Mouse (Mus musculus) right cerebral cortex, postnatal 36 days (tissue): Measurements from ENCODE around the gene Ifngr2.

ENCODE experiments used
- DNase-seq, 2 experiments: peaks; one replicate each; pipeline ENCODE4 v3.0.0; 2022; ENCODE audit warnings: low spot score in 2 of 2, mixed read lengths in 1 of 2

Ifngr2 gene

DNA sequence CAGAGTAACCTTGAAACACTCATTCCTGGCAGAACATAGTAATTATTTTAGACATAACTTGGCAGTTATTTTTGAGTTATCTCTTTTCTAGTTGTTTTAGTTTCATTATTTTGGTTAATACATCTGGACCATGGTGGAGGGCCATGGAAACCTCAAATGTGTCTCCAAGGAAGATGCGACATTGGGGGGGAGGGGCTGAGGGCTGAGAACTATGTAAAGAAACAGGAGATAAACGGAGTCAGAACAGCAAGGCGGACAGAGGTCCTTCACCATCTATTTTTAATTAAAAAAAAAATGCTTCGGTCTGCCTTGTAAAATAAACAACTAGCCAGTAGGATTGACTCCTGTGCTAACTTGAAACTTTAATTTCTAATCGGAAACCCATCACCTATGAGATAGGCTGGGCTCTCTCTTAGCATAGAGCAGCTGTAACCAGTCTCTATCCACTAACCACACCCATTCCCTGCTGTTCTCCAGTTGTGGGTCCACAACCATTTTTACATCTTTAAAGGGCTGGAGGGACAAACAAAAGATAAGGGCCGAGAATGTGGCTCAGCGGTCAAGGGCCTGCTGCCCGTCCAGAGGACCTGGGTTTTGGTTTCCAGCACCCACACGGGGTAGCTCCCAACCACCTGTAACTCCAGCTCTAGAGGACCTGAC is 18.6 kb downstream of the Ifngr2 start:
- DNase-seq: no peak

DNA sequence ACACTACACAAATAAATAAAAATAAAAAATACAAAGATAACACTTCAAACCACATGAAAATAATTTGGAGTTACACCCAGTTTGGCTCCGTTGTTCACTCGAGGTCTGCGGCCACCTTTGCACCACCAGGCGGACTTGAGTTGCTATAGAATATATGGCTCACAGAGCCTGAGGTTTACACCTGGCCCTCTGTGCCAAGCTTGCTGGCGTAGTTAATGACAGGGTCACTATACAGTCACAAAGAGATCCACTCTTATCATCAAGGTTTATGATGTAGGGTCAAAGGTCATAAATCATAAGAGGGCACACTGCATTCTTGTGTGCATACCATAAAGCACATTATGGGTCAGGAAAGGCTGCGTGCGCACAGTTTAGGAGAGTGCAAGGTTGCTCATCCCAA is 19.1 kb downstream of the Ifngr2 start:
- no peak for DNase-seq

DNA sequence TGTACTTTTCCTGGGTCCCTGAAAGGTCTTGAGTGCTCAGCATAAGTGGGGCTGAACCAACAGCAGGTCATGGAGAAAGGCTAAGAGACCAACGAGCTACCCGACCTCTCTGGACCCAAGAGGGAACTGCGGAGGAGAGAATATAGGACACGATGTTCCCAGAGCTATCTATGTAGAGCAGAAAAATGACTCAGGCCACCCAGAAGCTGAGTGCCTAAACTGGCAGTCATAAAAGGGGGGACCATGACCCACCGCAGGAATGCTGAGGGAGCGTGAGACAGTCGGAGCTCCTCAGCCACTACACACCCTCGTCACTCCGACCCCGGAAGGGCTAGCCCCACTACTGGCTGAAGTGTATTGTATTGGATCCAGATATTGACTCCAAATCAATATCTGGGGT is 22.1 kb downstream of the Ifngr2 start:
- no peak for DNase-seq

DNA sequence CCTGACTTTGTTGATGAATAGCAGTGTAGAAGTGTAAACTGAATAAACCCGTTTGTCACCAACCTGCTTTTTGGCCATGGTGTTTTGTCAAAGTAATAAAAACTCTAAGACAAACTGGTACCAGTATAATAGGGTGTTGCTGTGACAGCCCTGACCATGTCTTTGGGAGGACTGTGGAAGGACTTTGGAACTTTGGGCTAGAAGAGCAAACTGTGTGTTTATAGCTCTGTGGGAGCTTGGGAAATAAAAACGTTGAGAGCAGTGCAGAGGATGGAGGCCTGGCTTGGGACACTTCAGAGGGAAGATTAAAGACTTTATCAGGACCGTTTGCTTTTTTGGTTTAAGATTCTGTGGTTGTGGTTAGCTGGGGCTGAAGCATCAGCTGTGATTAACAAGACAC is 24.2 kb downstream of the Ifngr2 start:
- DNase-seq: no peak

DNA sequence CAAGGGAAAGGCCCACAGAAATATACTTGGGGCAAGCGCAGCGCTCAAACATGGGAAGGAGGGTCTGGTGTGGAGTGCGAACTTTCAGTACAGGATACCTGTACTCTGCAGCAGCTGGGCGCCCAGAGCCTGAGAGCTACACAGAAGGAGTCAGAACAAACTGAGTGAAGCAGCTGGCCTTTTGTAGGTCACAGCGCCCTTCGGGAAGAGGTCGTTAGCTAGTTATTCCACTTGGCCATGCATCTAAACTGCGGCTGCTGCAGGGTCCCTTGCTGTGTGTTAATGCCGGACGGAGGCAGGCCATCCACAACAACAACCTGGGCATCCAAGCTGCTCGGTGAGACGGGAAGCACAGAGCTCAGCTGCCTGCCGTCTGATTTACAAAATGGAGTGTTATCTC is 28.3 kb downstream of the Ifngr2 start:
- no peak for DNase-seq

DNA sequence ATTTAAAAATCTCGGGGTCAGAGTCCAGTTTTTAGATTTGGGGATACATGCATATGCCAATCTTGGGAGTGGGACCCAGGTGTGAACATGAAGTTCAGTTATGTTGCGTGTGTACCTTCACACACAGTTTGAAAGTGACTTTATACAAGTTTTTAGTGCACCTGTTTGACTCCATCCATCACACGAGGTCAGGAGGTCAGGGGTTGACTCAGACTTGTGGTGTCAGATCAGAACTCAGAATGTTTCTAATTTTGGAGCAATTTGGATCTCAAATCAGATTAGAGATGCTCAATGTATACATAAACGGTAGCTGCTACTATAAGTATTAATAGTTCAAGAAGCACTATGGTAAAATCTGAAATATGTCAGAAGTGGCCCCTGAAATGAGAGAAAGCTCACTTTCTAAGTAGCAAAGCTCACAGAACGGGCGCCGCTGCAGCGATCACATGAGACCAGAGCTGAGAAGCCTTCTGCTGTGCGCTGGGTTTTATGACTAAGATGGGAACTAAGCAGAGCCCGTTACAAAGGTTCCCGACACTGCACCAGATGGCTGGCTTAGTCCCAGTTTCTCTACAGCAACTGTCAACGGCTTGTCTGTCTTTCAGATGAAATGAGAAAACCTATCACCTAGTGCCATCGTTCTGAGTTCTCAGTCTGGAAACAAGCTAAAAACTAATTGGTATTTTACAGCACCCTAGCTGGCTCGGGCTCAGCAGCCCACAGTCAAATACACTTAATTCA is 32.3 kb downstream of the Ifngr2 start:
- no peak for DNase-seq

DNA sequence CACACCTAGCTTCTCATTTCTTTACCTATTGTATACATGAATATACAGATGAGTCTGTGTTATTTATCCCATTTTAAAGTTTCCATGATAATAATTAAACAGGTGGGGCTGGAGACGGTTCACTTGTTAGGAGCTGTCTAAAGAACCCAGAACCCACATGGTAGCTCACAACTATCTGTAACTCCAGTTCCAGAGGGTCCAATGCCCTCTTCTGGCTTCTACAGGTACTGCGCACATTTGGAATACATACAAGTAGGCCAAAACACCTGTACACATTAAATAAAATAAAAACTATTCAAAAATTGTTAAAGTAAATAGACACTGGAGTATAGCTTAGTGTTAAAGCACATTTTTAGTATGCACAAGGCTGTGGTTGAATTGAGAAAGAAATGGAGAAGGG is 35.4 kb downstream of the Ifngr2 start:
- no peak for DNase-seq

DNA sequence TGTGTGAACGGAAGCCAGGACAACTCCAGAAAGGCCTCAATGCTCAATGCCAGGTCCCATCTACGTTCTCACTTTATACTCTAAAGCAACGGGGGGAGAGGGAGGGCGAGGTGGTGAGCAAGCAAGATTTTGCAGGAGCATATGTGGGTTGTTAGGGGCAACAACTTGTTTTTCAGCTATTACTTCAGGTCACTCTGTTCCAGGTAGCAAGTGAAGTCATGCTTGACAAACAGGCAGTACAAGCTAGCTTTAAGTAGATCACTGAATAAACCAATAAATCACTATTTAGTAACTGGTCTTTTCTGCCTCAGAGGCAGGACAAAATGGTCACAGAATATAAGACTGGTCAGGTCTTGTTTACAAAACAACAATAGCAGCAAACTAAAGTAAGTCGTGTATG is 38.7 kb downstream of the Ifngr2 start:
- DNase-seq: no peak

DNA sequence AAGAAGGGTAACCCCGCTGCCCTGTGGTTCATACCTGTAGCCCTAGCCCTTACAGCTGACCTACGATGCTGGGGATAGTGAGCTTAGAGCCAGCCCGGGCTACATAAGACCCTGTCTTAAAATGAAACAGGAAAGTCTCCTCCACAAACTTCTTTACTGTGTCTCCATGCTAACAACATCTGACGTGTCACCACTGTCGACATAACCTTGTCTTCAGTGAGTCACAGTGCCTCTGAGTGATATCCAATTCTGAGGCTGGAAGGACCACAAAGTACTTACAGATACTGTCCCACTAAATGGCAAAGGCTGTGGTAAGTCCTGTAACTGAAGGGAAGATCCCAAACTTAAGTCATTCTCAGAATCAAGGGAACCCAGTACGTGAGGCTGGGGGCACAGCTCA is 39.4 kb downstream of the Ifngr2 start:
- DNase-seq: no peak

DNA sequence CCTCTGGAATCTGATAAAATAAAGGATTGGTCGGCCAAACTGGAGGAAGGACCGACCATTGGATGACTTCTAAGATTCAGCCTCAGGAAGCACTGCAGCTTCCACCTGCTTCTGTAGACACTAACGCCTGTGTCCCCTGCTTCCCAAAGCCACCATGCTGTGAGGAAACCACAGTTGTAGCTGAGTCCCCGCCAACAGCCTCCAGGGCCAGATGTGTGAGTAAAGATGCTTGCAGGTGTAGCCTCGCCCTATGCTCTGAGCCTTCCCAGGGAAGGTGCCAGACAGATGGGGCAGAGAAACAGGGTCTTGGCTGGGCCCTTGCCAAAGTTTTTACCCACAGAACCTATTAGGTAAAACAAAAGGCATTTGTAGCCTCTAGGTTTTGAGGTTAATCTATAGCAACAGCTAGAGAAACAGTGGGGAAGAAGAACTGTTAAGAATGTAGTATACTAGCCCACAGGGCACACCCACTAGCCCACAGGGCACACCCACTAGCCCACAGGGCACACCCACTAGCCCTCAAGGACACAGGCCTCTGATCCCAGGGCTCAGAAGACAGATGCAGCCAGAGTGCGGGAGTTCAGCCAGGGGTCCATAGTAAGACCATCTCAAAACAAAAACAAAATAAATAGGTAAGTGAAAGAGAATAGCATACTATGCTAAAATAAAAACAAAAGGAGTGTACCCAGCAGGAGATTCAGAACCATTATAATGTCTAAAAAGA is 41.0 kb downstream of the Ifngr2 start:
- DNase-seq: no peak

DNA sequence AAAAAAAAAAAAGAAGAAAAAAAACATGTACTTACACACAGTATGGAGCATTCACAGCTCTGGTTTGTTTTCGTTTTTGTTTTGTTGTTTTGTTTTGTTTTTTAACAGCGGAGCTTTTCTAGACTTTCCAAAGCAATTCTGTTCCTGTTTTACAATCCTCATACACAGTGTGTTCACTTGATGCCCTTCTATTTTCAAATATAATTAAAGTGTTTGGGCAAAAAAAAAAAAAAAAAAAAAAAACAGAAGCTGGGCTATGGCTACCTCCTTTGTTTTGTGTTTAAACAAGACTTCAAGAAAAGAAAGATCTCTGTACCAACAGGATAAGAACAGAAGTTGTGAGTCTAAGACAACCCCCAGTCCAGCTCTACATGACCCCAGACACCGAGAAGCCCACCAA is 41.8 kb downstream of the Ifngr2 start:
- no peak for DNase-seq

DNA sequence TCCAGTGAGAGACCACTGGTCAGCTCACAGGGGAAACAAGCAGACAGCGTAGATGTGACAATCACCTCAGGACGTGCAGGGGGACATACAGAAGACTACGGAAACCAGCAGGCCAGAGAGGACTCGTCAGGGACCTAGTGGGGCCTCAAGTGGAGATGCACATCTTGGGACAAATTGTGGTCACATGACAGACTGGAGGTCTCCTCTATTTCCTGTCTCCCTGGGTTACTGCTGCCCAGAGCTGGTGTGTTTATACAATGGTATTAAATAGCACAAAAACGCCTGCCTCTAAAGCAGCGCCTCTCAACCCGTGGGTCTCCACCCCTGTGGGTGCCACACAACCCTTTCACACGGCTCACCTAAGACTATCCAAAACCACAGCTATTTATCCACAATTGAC is 45.3 kb downstream of the Ifngr2 start:
- DNase-seq: no peak

DNA sequence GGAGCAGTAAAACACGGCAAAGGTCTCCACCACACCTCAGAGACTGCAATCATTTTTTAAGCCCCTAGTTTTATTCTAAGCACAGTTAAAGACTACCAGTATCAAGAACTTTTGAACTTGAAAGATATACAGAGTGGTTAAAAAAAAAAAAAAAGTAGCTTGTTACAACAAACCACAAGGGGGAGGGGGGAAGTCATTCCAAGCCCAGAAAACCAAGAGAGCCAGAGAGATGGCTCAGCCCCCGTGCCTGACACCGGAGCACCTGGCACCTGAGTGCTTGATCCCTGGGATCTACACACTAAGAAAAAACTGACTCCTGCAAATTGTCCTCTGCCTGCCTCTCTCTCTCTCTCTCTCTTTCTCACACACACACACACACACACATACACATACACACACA is 46.4 kb downstream of the Ifngr2 start:
- no peak for DNase-seq

DNA sequence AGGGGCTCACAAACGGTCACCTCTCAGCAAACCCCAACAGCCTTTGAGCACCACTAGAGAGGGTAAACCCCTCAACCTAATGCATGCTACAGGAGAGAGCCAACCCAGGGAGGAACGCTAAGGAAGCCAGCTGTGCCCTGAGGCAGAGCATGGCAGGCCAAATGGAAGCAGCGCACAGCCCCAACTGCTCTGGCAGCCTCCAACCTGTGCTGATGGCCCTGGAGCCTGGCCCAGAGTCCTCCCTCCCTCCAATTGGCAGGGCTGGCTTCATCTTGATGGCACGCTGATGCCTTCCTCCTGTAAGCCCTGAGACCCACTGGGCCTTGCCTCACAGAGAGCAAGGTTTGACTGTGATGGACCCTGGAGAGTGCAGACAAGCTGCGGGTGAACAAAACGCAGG is 48.2 kb downstream of the Ifngr2 start:
- no peak for DNase-seq

DNA sequence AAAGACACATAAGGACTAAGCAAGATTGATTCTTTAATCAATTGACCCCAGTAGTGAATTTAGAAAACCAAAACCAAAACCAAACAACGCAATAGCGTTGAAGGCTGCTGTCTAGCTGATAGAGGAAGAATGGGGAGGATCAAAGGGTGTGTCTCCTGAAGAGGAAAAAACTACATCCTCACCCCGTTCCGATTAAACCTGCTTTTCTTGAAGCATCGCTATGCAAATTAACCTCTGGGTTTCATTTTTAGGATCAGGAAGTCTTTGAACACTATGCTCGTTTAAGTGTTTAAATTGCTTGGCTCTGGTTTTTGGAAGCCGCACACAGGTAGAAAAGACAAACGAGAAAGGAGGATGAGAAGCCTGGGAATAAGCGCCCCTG is 49.5 kb downstream of the Ifngr2 start:
- DNase-seq: no peak

DNA sequence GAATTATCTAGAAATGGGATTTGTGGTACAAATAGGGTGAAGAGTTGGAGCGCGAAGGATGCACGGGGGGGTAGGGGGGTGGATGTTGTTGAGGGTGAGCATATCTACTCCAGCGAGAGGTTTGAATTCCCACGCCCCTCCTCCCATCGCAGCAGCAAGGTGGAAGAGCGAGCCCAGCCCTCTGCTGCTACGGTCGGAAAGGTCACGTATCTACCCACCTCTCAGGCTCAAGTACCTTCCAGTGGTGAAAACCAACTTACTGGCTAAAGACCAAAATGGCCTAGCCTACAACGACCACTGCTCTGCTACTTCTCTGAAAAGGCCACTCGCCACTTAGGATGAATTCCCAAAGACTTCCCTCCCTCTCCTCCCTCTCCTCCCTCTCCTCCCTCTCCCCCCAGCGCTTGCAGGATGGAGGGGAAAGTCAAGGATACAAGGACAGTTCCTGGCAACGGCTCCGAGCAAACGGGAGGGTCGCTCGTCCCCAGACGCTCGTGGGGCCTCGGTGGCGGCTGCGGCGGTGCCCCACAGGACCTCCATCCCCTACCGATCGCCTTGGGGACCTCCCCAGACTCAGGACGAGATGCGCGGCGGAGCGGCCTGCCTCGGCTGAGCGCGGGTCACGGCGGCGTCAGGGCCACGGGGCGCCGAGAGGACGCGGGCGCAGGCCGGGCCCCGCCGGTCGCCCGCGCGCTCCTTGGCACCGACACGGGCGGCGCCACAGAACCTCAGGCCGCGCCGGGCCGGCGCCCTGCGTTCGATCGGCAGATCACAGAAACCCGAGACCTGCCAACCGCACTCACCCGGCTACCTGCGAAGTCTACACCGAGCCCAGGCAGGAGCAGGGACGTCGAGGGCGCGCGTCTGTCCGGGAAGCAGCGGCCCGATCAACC is 50.2 kb downstream of the Ifngr2 start:
- DNase-seq: no peak

DNA sequence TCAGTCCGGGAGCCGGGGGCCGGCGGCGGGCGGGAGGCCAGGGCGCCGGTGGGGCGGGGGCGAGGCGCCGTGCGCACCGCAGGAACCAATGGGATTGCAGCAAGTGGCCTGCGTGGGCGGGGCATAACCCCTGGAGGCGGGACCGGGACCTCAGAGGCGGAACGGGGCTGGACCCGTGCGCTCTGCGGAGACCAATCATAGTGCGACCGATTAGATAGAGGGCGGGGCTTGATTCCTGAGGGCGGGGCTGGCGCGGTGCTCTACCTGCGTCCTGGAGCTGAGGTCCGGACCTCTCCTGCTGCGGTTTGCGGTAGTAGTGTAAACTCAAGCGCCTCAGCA is 50.8 kb downstream of the Ifngr2 start, which contains the start of gene Tmem50b:
Gene Tmem50b (minus strand): TSS at position 129 of the 339 bp plus-strand sequence.
- DNase-seq: peak; percentile 98 to 99

DNA sequence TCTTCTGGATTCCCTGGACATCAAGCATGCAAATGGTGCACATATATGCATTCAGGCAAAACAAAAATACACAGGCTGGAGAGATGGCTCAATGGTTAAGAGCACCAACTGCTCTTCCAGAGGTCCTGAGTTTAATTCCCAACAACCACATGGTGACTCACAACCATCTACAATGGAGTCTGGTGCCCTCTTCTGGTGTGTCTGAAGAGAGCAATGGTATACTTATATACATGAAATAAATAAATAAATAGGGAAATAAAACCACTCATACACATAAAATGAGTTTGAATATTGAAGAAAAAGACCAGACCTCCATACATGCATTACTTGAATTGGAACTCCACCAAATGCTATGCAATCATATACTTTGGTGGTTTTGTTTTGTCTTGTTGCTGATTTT is 52.4 kb downstream of the Ifngr2 start:
- no peak for DNase-seq

DNA sequence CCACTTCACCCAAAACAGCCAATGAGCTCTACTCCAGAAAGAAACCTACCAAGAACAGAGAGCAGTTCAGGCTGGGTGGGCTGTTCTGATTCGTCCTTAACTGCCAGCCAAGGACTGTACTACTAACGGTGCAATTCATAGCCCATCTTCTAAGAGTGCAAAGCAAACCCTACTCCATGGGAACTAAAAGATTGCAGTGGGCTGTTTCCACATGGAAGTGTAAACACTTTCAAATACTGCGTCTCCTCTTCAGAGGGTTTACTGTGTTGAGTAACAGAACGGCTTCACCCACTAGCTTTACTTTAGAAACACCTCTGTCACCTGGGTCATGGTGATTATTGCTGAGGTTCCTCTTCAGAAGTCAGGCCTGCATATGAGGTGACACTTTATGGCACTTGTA is 54.2 kb downstream of the Ifngr2 start:
- no peak for DNase-seq

DNA sequence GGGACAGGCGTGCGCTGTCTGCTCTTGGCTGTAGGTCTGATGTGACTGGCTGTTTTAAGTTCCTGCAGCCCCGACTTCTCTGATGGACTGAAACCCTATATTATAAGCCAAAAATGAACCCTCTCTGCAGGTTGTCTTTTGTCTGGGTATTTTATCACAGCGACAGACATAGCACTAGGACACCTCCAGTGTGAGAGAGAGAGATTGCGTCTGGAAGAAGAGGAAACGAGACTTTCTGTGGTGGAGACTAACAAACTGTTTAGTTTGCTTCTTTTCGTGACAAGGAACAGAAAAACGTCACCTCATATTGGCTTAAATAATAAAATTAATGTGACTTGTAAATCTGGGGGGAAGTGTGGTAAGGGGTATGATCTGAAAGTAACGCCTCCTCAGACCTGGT is 54.8 kb downstream of the Ifngr2 start:
- DNase-seq: no peak

DNA sequence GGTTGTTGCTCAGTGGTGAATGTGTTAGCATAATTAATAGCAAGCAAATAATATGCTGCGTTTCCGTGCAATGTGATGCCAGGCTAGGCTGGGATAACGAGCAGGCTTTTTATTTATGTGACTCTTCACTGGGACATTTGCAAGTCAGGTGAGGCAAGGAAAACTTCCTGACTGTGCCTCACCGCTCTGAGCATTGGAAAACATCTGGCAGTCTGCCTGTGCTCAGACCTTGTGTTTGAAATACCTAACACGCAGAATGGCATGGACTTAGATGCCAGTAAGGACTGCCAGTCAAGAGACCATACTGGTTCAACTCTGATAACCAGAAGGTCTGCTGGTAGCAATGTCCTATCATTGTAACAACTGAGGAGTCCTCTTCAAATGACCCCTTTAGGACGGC is 58.3 kb downstream of the Ifngr2 start:
- no peak for DNase-seq

DNA sequence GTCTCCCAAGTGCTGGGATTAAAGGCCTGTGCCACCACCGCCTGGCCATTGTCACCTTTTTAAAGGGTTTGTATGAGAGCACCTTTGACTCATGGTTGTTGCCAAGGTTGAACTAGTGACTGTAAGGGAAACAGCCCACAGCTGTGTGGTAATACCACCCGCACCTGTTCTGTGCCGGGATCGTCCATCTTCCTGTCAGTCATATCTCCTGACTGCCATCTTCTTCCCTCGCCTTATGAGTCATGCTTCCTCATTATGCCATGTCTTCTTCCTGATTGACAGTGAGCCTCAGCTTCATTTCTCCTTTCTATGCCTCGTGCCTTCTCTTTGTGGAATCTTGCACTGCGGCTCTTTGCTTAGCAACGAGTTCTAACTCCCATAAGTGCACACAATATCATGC is 60.1 kb downstream of the Ifngr2 start:
- no peak for DNase-seq
